Comparison of ENCODE assay signal across 17 mouse cellular contexts in the genomic region with DNA sequence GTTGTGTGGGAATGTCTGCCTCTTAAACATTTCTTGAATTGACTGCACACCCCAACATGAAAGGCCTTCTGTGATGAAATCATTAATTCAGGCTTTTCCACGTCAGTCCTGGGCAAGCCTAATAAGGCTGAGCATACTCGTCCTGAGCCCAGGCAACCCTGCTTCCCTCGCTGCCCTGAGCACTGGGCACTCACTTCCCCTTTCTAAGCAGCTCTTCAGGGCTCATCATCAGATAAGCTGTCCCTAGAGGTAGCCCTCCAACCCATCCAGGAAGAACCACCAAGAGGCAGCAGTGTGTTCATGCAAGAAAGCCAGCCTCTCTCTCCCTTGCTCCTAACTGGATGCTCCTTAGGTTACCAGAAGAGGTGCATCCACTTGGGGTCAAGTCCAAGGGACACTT.
"Had no signal": no experiment of that assay in that cellular context is flagged by ENCODE, and none has a peak within 500 bp of the region (broad histone marks: within the 10 kb centered on the region; RNA-seq: fewer than 3 reads in every experiment).

No protein-coding gene starts in this region.

- H3K4me1 ChIP-seq: limb, embryonic 12.5 days; lung, embryonic 15.5 days had no signal

- H3K27ac ChIP-seq: limb, embryonic 12.5 days; liver, embryonic 13.5 days; lung, embryonic 15.5 days; macrophage; neural tube, embryonic 12.5 days had no signal

- H3K27me3 ChIP-seq: limb, embryonic 12.5 days; liver, embryonic 13.5 days; lung, embryonic 15.5 days; neural tube, embryonic 12.5 days had no signal

- H3K9ac ChIP-seq: limb, embryonic 12.5 days; liver, embryonic 13.5 days; liver, postnatal 0 days; lung, embryonic 15.5 days; neural tube, embryonic 12.5 days had no signal

- H3K9me3 ChIP-seq: limb, embryonic 12.5 days; liver, embryonic 13.5 days; lung, embryonic 15.5 days; neural tube, embryonic 12.5 days had no signal

- ATAC-seq: liver, postnatal 0 days had no signal

- H3K4me3 ChIP-seq: limb, embryonic 12.5 days; liver, embryonic 13.5 days; lung, embryonic 15.5 days; neural tube, embryonic 12.5 days had no signal

- DNase-seq: kidney, adult 18-20 months; kidney, postnatal 10 days; kidney, postnatal 4 days; liver; liver, embryonic 13.5 days; liver, postnatal 0 days; lung, postnatal 14 days; midbrain, embryonic 14.5 days; retina, postnatal 1 day; right cerebral cortex, postnatal 4 days; spleen, adult 18-20 months; thymus, adult 2 months; thymus, postnatal 25 days had no signal

- H3K4me2 ChIP-seq: limb, embryonic 12.5 days; liver, embryonic 13.5 days; lung, embryonic 15.5 days; neural tube, embryonic 12.5 days had no signal
